Mouse (Mus musculus) megakaryocyte, adult 5-6 weeks (primary cell): ENCODE data around the gene Prol1. TPM values are rescaled to one million over a fixed set of nuclear protein-coding genes. Genes with fewer than 3 reads are reported as not detected.
"Not testable (repeated sequence)": the region's sequence is repeated elsewhere in the genome, so short reads cannot be mapped to it uniquely, and the experiment has no call there.

Experiments used
- ATAC-seq: 2 replicates; pipeline ENCODE4 v1.8.0; 2016; ENCODE audit warnings: mild to moderate bottlenecking, inconsistent platforms; ENCODE audit not compliant: poor library complexity, severe bottlenecking
- total RNA-seq, 2 experiments: library from RNA; stranded (forward) in 1 of 2; stranded (reverse) in 1 of 2; fragments of 153-499, 151-499 nt in 1 of 2; fragments of 221-1000, 200-1000 nt in 1 of 2; gene quantifications; 2 replicates each; pipeline versions ENCODE4 v1.2.3 to v1.2.4; 2015 to 2017

The Prol1 gene
- total RNA-seq (2015) (not detected in 2 replicates), total RNA-seq (2017) (not detected in 2 replicates)

DNA sequence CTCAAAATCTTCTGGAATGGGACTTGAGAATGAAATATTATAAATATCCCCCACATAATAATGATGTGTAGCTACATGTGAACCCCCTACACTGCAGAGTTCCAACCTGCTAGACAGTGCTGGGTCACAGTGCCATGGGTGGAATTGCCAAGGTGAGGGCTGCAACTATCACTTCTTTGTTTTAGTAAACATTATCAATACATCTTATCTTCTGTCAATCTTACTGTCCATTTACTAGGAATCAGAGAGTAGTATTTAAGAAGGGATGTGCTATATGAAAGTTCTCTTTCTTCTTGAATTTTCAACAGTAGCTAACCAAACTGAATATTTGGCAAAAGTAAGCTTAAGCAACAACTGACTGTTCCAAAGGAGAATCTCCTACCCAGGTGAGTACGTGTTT is at the start of gene Prol1:
Gene Prol1 (plus strand): TSS at position 301 of the 400 bp plus-strand sequence.
- no peak for ATAC-seq

GRCm38 (mm10) chr5:88268619-88269018 is 48.5 kb upstream of the Prol1 start, which contains the start of gene Gm7714:
Gene Gm7714, plus strand, starts transcription at chr5:88268919.
- ATAC-seq, result no peak

- not testable (repeated sequence) for ATAC-seq
Observed at GRCm38 (mm10) chr5:88311307-88311706, 5.8 kb upstream of the Prol1 start.

- not testable (repeated sequence) for ATAC-seq
Observed at GRCm38 (mm10) chr5:88348533-88348932, 31.4 kb downstream of the Prol1 start.

- ATAC-seq, result peak; percentile 62
Observed at GRCm38 (mm10) chr5:88364768-88365167, 47.7 kb downstream of the Prol1 start.

- no peak for ATAC-seq
Observed at GRCm38 (mm10) chr5:88366886-88367285, 49.8 kb downstream of the Prol1 start.

- ATAC-seq, result no peak
Observed at GRCm38 (mm10) chr5:88370578-88371232, 53.6 kb downstream of the Prol1 start.

- no peak for ATAC-seq
Observed at GRCm38 (mm10) chr5:88372563-88372962, 55.5 kb downstream of the Prol1 start.

- no peak for ATAC-seq
Observed at GRCm38 (mm10) chr5:88375808-88376207, 58.7 kb downstream of the Prol1 start, which contains the start of gene Amtn. Gene Amtn, plus strand, starts transcription at chr5:88376108.

Other genes with a start within 250 kb of the Prol1 start
- gene Smr2, start 230.8 kb upstream of the Prol1 start, total RNA-seq (2015), result not detected in 2 replicates
- gene Smr2, start 230.8 kb upstream of the Prol1 start, total RNA-seq (2017), result not detected in 2 replicates
- gene Gm11116, start 205.8 kb upstream of the Prol1 start, total RNA-seq (2015), result not detected in 2 replicates
- not detected in 2 replicates for gene Gm11116, start 205.8 kb upstream of the Prol1 start, total RNA-seq (2017)
- gene Gm11115, start 163.2 kb upstream of the Prol1 start, total RNA-seq (2015), result not detected in 2 replicates
- gene Gm11115, start 163.2 kb upstream of the Prol1 start, total RNA-seq (2017), result not detected in 2 replicates
- gene Gm7714, start 48.4 kb upstream of the Prol1 start, total RNA-seq (2015), result not detected in 2 replicates
- not detected in 2 replicates for gene Gm7714, start 48.4 kb upstream of the Prol1 start, total RNA-seq (2017)
- gene Amtn, start 58.8 kb downstream of the Prol1 start, total RNA-seq (2015), result not detected in 2 replicates
- not detected in 2 replicates for gene Amtn, start 58.8 kb downstream of the Prol1 start, total RNA-seq (2017)
- not detected in 2 replicates for gene Ambn, start 138.7 kb downstream of the Prol1 start, total RNA-seq (2015)
- gene Ambn, start 138.7 kb downstream of the Prol1 start, total RNA-seq (2017), result not detected in 2 replicates
- gene Enam, start 170.7 kb downstream of the Prol1 start, total RNA-seq (2015), result not detected in 2 replicates
- not detected in 2 replicates for gene Enam, start 170.7 kb downstream of the Prol1 start, total RNA-seq (2017)
- 14.6 and 57.2 TPM in 2 replicates for gene Jchain, start 210.6 kb downstream of the Prol1 start, total RNA-seq (2015)
- 9.2 and 29.6 TPM in 2 replicates for gene Jchain, start 210.6 kb downstream of the Prol1 start, total RNA-seq (2017)
- 74.1 and 86.4 TPM in 2 replicates for gene Utp3, start 237.2 kb downstream of the Prol1 start, total RNA-seq (2015)
- gene Utp3, start 237.2 kb downstream of the Prol1 start, total RNA-seq (2017), result 56.8 and 60.0 TPM in 2 replicates
- gene Rufy3, start 247.7 kb downstream of the Prol1 start, total RNA-seq (2015), result 10.3 and 12.2 TPM in 2 replicates
- gene Rufy3, start 247.7 kb downstream of the Prol1 start, total RNA-seq (2017), result 17.7 and 20.7 TPM in 2 replicates